7 mouse cellular contexts compared by ENCODE assay signal in the genomic region with DNA sequence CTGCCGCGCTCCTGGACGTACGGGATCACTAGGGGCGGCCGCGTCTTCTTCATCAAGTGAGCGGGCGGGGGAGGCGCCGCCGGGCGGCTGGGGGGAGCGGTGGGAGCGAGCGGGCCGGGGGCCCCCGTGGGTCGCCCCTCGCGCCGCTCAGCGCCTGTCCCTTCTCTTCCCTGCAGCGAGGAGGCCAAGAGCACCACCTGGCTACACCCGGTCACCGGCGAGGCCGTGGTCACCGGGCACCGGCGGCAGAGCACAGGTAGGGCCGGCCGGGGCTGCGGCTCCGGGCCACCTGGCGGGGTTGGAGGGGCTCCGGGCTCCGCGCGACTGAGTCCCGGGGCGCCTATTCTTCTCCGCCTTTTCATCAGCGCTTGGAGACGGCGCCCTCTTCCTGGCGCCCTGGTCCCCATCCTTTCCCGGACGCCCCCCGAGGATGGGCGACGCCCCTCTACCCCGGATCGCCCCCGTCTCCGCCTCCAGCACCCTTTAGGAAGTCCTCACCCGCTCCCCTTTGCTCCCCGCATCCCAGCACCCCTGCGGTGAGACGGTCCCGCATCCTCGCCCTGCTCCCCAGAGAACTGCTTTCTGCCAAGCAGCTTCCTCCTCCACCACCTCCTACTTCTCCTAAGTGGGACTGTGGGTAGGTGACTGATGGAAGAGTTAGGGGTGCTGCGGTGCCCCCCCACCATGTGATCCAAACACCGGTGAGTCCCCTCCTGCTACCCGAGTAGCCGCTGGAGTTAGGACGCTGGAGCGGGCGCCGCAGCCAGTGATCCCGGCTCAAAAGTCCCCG. TPM values are rescaled to one million over a fixed set of nuclear protein-coding genes. Genes with fewer than 3 reads are reported as not detected.
DNase-seq lines count a peak whose midpoint lies in the region; ATAC-seq and TF ChIP-seq lines count a peak whose summit lies in the region.

No protein-coding gene starts in this region.

- intact Hi-C loops in gastrocnemius, postnatal 14 days (cut with DNase I; ENCODE audit: low total_unique reads): no loop called here

- H3K9me3 ChIP-seq in limb, embryonic 15.5 days: no peaks in the 10 kb centered on the region
- H3K9me3 ChIP-seq in midbrain, postnatal 0 days (ENCODE audit: low read length): no peaks in the 10 kb centered on the region
- peaks cover 4% of the 10 kb centered on the region; the same call in 1 of the 2 replicates for H3K9me3 ChIP-seq in stomach, embryonic 14.5 days (ENCODE audit: control insufficient read depth, low read depth, low read length)

- H3K4me3 ChIP-seq in limb, embryonic 15.5 days: peak overlapping the region; percentile 97
- peak overlapping the region; percentile 100 for H3K4me3 ChIP-seq in midbrain, postnatal 0 days (ENCODE audit: low read depth, low read length)
- H3K4me3 ChIP-seq in stomach, embryonic 14.5 days (ENCODE audit: low read depth, low read length): peak overlapping the region; percentile 96

- under 1% methylated on average over 45 of the region's 72 CpGs for WGBS in limb, embryonic 15.5 days
- WGBS in midbrain, postnatal 0 days: under 1% methylated on average over 43 of the region's 72 CpGs
- WGBS in stomach, embryonic 14.5 days: under 1% methylated on average over 65 of the region's 72 CpGs

- no peak; the same call in 1 of the 2 replicates for TF ChIP-seq CTCF in midbrain, postnatal 0 days (IDR thresholded peaks at IDR 0.05)

- DNase-seq in adrenal gland, adult 8-10 months: peak; percentile 24
- peak; percentile 52 to 68 for DNase-seq in cerebellum, postnatal 36 days
- DNase-seq in gastrocnemius, postnatal 14 days: peak; percentile 42
- peak; percentile 32 for DNase-seq in midbrain, postnatal 0 days (ENCODE audit: low spot score)

- peak; percentile 47 for ATAC-seq in inflammation-experienced regulatory T-cells, adult 6 months
- peak; percentile 61 for ATAC-seq in limb, embryonic 15.5 days (ENCODE audit: insufficient number of reproducible peaks, low FRiP score, low TSS enrichment, low read depth)
- peak; percentile 76 for ATAC-seq in midbrain, postnatal 0 days (ENCODE audit: low FRiP score)
- ATAC-seq in stomach, embryonic 14.5 days (ENCODE audit: insufficient number of reproducible peaks, insufficient read depth, low FRiP score, low read depth): peak; percentile 72

- H3K27me3 ChIP-seq in limb, embryonic 15.5 days: no peaks in the 10 kb centered on the region
- no peaks in the 10 kb centered on the region for H3K27me3 ChIP-seq in midbrain, postnatal 0 days (ENCODE audit: insufficient read depth, low read length)
- no peaks in the 10 kb centered on the region for H3K27me3 ChIP-seq in stomach, embryonic 14.5 days (ENCODE audit: control insufficient read depth, insufficient read depth, low read length)

- peak overlapping the region; percentile 91 for H3K27ac ChIP-seq in limb, embryonic 15.5 days
- peak overlapping the region; percentile 93 for H3K27ac ChIP-seq in midbrain, postnatal 0 days (ENCODE audit: low read depth, low read length)
- H3K27ac ChIP-seq in stomach, embryonic 14.5 days (ENCODE audit: low read length): peak overlapping the region; percentile 97

- peak overlapping the region; percentile 83 for H3K4me2 ChIP-seq in limb, embryonic 15.5 days
- peak overlapping the region; percentile 79 for H3K4me2 ChIP-seq in midbrain, postnatal 0 days (ENCODE audit: low read depth, low read length, poor library complexity, severe bottlenecking)
- peak overlapping the region; percentile 64 for H3K4me2 ChIP-seq in stomach, embryonic 14.5 days (replicated peaks; ENCODE audit: low read depth, low read length)

- H3K4me1 ChIP-seq in limb, embryonic 15.5 days: peaks cover 2% of the 10 kb centered on the region; the same call in 1 of the 2 replicates
- H3K4me1 ChIP-seq in midbrain, postnatal 0 days (ENCODE audit: insufficient read depth, low read length): peaks cover 8% of the 10 kb centered on the region; the same call in 1 of the 2 replicates
- peaks cover 17% of the 10 kb centered on the region for H3K4me1 ChIP-seq in stomach, embryonic 14.5 days (ENCODE audit: control insufficient read depth, insufficient read depth, low read length)

- H3K9ac ChIP-seq in limb, embryonic 15.5 days: peak overlapping the region; percentile 95
- H3K9ac ChIP-seq in midbrain, postnatal 0 days (replicated peaks; ENCODE audit: low read length, poor library complexity, severe bottlenecking): peak overlapping the region; percentile 98
- H3K9ac ChIP-seq in stomach, embryonic 14.5 days (replicated peaks; ENCODE audit: low read depth, low read length): peak overlapping the region; percentile 96

- peaks cover 6% of the 10 kb centered on the region; the same call in 1 of the 2 replicates for H3K36me3 ChIP-seq in limb, embryonic 15.5 days
- no peaks in the 10 kb centered on the region for H3K36me3 ChIP-seq in midbrain, postnatal 0 days (ENCODE audit: insufficient read depth, low read length)
- peaks cover 7% of the 10 kb centered on the region; the same call in 1 of the 2 replicates for H3K36me3 ChIP-seq in stomach, embryonic 14.5 days (ENCODE audit: control insufficient read depth, insufficient read depth, low read length)

RNA-seq across cellular contexts. Expression of a gene that starts 0.5 kb away (rescaled TPM):
- 10 to 100 TPM; 31.4 to 39.2 (median 34.6) TPM for total RNA-seq in adrenal gland, adult 8-10 months (2022)
- 10 to 100 TPM; 14.5 to 17.3 TPM for total RNA-seq in gastrocnemius, postnatal 14 days (2021)
- polyA plus RNA-seq in inflammation-experienced regulatory T-cells, adult 6 months (2017; shearing (Covaris generic)): 10 to 100 TPM; 16.2 to 21.7 (median 19.1) TPM
- polyA plus RNA-seq in limb, embryonic 15.5 days (2015; fragmentation: Nextera tagmentation; extraction: Ambion mirVana): 44.7 and 47.2 TPM in 2 replicates
- total RNA-seq in midbrain, postnatal 0 days (2014; rRNA removed): 28.8 and 39.4 TPM in 2 replicates
- polyA plus RNA-seq in midbrain, postnatal 0 days (2015; fragmentation: Nextera tagmentation; extraction: Ambion mirVana): 21.8 and 24.2 TPM in 2 replicates
- 67.3 and 73.0 TPM in 2 replicates for polyA plus RNA-seq in stomach, embryonic 14.5 days (2014; fragmentation: Nextera tagmentation; extraction: Ambion mirVana)

Comparison
In these comparisons a context has a peak if more than half of its experiments do, and no peak if none do; other contexts are left out.
1. Peak in every context shown above with its lines: DNase-seq, ATAC-seq, H3K4me3 ChIP-seq and H3K27ac ChIP-seq.